Mouse (Mus musculus) liver, postnatal 0 days (tissue): ENCODE data around the gene Lrig1.

Experiments used
- CTCF ChIP-seq: sonication (generic); IDR thresholded peaks from 2 replicates; pipeline ENCODE4 v1.5.1; 2016; ENCODE audit warnings: antibody characterized with exemption, low read depth
- EP300 ChIP-seq: IDR thresholded peaks from 2 replicates; pipeline ENCODE4 v1.6.1; 2016; ENCODE audit warnings: antibody characterized with exemption, low read depth, mild to moderate bottlenecking

DNA sequence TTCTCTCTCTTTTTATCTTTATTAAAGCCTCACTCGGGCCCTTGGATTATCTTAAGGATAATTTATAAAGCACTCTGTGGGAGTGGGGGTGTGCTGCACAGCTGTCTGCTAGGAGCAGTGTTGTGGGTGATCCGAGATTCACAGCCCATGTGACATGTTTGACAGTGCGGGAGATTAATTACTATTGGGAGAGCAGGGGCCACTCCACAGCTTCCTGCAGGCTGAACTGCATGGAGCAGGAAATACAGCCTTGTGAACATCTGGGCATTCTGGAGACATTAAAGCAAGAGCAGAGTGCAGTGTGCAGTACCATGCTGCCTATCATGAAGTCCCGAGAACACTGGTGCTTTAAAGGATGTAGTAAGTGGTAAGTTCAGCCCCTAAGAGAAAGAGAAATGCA, 107.2 kb downstream of the Lrig1 start:
- TF ChIP-seq EP300 (no peak), CTCF (no peak)
